Mouse (Mus musculus): ENCODE measurements around the gene Rtl10.

DNA sequence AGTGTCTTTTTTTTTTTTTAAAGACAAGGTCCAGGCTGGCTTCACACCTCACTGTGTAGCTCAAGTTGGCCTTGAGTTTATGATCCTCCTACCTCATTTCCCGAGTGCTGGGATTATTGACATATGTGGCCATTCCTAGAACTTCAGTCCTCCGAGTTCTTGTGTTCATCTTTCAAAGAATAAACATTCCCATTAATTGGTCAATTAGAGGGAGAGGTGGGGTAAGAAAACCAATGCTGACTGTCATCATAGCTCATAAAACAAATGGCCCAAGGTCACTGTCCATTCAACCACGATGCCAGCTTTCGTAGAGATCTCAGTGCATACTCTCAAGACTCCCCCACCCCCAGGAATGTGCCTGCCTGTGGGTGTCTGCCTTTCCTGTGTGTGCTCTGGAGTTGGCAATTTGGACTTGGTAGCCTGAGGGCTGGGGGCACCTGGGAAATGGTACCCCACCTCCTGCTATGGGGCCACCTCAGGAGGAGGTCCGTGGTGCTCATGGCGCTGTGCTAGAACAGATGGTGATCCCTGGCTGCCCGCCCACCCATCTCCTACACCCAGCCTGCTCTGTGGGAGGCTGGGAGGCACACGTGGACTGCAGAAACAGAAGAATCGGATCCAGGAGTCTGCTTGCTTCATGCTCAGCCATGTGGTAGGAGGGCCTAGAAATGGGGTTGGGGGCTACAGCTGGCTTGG is 47.1 kb upstream of the Rtl10 start:
- TF ChIP-seq CHD2 (IDR thresholded peaks at IDR 0.05; ENCODE audit: low read length) (no peak), KAT2A (conservative IDR thresholded peaks at IDR 0.05; ENCODE audit: low read depth, low read length) (no peak), TAL1 (IDR thresholded peaks at IDR 0.05; ENCODE audit: low read length) (no peak), ZC3H11A (IDR thresholded peaks at IDR 0.05; ENCODE audit: low read depth, low read length) (no peak), SIN3A (IDR thresholded peaks at IDR 0.05; ENCODE audit: low read length) (no peak), CTCF (IDR thresholded peaks at IDR 0.05 in 2 of 3, conservative IDR thresholded peaks at IDR 0.05 in 1 of 3; ENCODE audit: control insufficient read depth in 1 of 3, insufficient read depth in 1 of 3, low read depth in 2 of 3, low read length in 3 of 3, poor library complexity in 1 of 3, severe bottlenecking in 1 of 3) (no peak)
